Mouse (Mus musculus): ENCODE data around the gene Trim63.

Gene Trim63

DNA sequence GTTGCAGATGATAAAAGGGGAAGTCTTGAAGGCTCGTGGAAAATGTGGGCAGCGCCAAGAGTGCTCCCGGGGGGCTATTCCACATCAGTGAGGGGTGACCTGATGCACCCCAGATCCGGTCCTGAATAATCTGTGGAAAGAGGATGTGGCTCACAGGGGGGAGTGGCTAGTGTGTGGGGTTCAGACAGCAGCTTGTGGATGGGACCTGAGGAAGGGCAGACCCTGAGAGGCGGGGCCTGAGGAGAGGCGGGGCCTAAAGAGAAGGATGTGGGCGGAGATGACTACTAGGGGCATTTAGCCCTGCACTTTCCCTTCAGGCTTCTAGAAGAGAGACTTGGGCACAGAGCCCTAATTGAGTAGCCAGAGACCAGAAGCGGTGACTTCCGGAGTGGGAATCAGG is 47.7 kb downstream of the Trim63 start:
- no peak for DNase-seq (ENCODE audit: low read depth, low spot score)

DNA sequence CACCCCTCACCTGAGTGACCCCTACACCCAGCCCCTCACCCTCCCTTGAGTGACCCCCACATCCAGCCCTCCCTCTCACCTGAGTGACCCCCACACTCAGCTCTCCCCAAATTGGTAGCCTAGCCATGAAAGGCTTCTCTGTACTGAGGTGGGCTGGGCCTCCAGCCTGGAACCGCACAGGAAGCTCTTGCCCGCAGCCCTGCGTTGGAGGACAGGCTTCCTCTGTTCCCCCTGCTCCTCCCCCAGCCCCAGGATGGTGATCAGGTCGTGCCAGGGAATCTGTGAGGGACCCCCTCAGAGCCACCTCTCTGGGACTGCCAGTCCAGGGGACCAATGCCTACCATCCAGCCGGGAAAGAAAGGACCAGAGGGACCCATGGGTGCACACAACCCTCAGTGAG is 50.4 kb downstream of the Trim63 start:
- no peak for DNase-seq (ENCODE audit: low read depth, low spot score)

DNA sequence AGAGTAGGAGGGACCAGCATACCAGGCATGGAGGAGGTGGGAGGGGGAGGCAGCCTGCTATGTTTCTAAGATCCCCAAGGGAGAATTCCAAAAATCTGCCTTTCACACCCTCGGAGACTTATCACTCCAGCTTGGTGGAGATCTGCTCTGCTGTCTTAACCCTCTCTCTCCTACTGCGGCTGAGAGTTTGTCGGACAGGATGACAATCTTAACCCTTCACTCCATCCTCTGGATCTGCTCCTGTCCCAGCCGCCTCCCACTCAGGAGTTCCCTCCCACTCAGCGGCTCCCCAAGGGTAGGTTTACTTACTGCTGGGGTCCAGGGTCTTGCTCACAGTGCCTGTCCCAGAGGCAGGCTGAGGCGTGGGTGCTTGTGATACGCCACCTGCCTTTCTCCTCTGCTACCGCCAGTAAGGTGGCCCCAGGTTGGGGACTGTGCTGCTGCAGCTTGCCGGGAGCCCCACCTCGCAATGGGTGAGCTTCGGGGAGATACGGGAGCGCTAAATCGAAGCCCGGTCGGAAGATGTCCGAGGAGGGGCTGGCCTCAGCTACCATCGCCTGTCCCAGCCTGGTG is 55.8 kb downstream of the Trim63 start:
- DNase-seq (ENCODE audit: low read depth, low spot score) = no peak

GRCm38 (mm10) chr4:134371316-134371855 is 56.5 kb downstream of the Trim63 start:
- DNase-seq (ENCODE audit: low read depth, low spot score) = no peak

DNA sequence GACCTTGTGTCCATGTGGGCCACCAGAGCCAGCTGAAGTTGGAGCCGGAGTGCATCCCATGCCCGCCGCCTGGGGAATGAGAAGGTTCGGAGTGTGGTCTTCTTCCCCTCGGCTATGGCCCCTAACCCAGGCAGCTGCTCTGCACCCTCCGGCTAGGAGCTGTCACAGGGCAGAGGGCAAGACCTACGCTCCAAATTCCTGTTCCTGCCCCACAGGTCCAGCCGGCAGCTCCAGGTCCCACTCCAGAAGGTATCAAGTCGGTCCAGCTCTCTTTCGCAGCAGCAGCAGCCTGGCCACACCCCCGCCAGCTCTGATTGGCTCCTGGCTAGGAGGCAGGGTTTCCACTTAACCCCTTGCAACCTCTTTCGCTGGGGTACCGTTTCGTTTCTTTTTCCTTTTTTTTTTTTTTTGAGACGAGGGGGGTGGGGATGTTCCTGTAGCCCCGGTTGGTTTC is 57.4 kb downstream of the Trim63 start:
- peak; percentile 60 for DNase-seq (ENCODE audit: low read depth, low spot score)

DNA sequence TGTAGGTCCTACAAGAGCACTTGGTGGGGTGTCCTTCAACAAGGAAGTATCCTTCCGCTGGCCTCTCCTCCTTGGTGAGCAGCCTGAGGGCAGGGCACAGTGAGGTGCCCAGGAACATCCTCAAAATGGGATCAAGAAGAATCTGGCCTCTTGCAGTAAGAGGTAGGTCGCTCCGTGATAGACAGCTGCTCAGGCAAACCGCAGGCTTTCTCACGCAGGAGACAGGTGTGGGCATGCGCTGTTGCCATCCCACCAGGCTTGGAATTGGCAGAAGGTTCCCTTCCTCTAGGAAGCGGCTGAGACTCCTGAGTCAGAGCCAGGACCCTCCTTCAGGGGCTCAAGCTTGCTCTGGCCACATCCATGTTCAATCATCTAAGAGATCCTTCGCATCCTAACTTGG is 58.4 kb downstream of the Trim63 start:
- DNase-seq (ENCODE audit: low read depth, low spot score) = no peak

GRCm38 (mm10) chr4:134374306-134374705 is 59.4 kb downstream of the Trim63 start:
- DNase-seq (ENCODE audit: low read depth, low spot score) = no peak

GRCm38 (mm10) chr4:134378089-134378615 is 63.2 kb downstream of the Trim63 start:
- DNase-seq (ENCODE audit: low read depth, low spot score) = no peak

Data from forelimb bud, embryonic 11.5 days (tissue).